Mouse (Mus musculus): Measurements from ENCODE around the gene Tom1l2.

DNA sequence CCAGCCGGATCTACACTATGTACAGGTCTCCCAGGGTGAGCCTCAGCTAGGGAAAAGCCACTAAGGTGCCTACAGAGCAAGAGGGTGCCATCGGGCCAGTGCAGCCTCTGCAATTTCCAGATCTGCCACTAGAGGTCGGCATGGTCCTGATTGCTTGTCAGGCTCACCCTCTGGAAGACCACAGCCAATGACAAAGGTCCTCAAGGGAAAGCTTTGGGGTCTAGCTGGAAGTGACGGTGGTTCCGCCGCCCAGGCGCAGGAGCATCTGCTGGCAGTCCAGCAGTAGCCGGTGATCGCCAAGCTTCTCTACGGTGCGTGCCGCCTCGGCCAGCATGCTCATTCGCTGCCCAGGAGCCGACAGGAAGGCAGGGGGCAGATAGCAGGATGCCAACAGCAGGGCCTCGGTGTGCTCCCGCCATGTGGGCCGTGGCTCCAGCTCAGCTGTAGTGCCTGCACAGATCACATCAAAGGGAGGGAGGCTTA lies 153.0 kb downstream of the Tom1l2 start:
- no peak for TF ChIP-seq MAZ (IDR thresholded peaks at IDR 0.05; ENCODE audit: low read depth, low read length)
- no peak for TF ChIP-seq POLR2A (IDR thresholded peaks at IDR 0.05; ENCODE audit: low read depth, low read length)
- TF ChIP-seq CTCF (conservative IDR thresholded peaks at IDR 0.05 in 1 of 2, IDR thresholded peaks at IDR 0.05 in 1 of 2; ENCODE audit: low read depth in 2 of 2, low read length in 2 of 2), result peak; percentile 97 to 99
- peak; percentile 33; the same call in 1 of the 2 replicates for TF ChIP-seq NRF1 (IDR thresholded peaks at IDR 0.05; ENCODE audit: low read depth, low read length)
- no peak for TF ChIP-seq BHLHE40 (IDR thresholded peaks at IDR 0.05; ENCODE audit: low read depth, low read length)
- no peak for TF ChIP-seq USF1 (IDR thresholded peaks at IDR 0.05; ENCODE audit: low read depth, low read length)
- TF ChIP-seq TBP (conservative IDR thresholded peaks at IDR 0.05; ENCODE audit: low read depth, low read length), result no peak
- no peak for TF ChIP-seq MAX (IDR thresholded peaks at IDR 0.05; ENCODE audit: low read length)
- peak; percentile 89 for TF ChIP-seq SMC3 (IDR thresholded peaks at IDR 0.05; ENCODE audit: low read depth, low read length)
- TF ChIP-seq MEF2A (IDR thresholded peaks at IDR 0.05; ENCODE audit: borderline replicate concordance, low read depth, low read length), result peak; percentile 19; the same call in 1 of the 2 replicates
- no peak for TF ChIP-seq SIN3A (IDR thresholded peaks at IDR 0.05; ENCODE audit: low read length)
- no peak for TF ChIP-seq POLR2AphosphoS2 (IDR thresholded peaks at IDR 0.05; ENCODE audit: low read depth, low read length)
- no peak for TF ChIP-seq TCF12 (IDR thresholded peaks at IDR 0.05; ENCODE audit: low read depth, low read length)
- TF ChIP-seq EP300 (IDR thresholded peaks at IDR 0.05; ENCODE audit: low read length), result no peak
